Mouse (Mus musculus) thymus, postnatal 14 days (tissue): ENCODE data around the gene Actl6b.
"Not testable (repeated sequence)": the region's sequence is repeated elsewhere in the genome, so short reads cannot be mapped to it uniquely, and the experiment has no call there.

Experiments used
- DNase-seq: peaks from one replicate; pipeline ENCODE4 v3.0.0; 2021

Gene Actl6b

DNA sequence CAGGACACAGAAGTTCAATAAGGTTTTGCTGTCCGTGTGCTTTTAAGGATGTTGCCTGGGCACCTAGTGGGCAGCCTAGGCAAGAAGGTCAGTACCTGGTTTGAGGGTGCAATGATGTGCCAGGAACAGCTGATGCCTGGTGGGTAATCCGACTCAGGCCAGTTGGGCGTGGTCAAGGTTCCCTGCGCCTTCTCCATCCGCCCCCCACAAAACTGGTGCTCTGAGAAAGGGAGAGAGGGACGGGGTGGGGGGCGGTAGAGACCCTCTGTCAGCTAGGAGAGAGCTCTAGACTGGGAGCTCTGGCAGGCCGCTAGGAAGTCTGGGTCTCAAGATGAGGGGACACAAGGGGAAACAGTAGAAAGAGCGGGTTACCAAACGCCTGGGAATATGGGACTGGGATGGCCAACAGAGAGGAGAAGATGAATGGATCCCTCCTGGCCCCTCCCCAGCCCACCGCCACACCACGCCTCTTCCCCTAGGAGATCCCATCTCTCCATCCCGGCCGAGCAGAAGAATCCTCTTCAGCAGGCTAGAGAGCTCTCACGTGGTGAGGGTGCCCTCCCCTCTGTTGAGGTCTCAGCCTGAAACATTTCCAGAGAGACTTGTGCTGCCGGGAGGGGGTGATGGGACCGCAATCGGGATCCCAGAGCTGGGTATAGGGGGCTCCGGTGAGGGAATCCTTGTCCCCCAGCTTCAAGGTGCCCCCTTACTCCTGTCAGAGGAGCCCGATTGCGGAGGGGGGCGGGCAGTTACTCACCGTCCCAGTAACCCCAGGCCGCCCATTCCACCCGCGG, 54.7 kb downstream of the Actl6b start:
- no peak for DNase-seq

DNA sequence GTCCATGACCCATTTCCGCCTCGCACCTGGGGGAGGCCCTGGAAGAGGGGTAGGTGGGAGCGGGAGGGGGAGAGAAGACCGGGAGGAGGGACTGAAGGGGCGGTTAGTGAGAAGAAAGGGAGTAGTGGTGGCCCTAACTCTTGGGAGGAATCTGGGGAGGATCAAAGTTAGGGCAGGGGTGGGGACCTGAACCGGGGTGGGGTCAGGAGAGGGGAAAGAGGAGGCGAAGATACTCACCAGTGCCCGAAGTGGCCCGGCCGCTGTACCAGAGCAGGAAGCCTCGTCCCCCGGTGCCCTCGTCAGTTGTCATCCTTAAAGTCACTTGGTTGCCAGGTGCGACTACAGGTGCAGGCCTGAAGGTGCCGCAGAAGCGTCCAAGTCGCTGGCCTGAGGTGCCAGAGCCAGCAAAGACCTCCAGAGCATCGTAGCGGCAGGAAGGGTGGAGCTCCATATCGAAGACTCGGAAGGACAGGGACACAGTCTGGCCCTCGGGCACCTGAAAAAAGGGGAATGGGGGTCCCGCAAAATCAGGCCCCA, 55.4 kb downstream of the Actl6b start:
- DNase-seq = no peak

DNA sequence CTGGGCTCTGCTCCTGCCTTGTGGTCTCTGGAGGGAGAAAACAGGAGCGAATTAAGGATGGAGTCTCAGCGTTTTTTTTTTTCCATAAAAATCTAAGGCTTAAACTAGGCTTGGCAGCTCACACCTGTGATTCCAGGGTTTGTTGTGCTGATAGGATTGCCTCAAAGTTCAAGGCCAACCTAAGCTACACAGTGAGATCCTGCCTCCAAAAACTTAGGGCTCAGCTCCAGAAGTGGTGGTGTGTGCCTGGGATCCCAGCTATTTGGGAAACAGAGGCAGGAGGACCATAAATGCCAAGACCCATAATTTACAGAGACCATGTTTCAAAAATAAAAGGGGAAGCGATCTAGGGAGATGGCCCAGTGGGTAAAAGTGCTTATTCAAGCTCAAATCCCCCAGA, 56.0 kb downstream of the Actl6b start:
- DNase-seq = no peak

DNA sequence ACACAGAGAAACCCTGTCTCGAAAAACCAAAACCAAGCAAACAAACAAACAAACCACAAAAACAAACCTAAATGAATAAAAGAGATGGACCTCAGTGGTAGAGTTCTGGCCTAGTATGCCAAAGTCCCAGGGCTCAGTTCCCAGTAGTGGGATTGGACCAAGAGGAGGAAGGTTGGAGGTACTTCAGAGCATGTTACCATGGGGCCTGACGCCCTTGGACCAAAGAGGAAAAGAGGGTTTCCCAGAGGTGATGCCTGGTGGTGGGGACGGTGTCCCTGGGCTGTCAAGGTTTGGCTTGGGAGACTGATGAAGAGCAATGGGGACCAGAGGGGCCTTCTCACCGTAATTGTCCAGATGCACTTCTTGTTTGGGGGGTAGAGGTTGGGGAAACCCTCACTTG, 56.7 kb downstream of the Actl6b start:
- no peak for DNase-seq

DNA sequence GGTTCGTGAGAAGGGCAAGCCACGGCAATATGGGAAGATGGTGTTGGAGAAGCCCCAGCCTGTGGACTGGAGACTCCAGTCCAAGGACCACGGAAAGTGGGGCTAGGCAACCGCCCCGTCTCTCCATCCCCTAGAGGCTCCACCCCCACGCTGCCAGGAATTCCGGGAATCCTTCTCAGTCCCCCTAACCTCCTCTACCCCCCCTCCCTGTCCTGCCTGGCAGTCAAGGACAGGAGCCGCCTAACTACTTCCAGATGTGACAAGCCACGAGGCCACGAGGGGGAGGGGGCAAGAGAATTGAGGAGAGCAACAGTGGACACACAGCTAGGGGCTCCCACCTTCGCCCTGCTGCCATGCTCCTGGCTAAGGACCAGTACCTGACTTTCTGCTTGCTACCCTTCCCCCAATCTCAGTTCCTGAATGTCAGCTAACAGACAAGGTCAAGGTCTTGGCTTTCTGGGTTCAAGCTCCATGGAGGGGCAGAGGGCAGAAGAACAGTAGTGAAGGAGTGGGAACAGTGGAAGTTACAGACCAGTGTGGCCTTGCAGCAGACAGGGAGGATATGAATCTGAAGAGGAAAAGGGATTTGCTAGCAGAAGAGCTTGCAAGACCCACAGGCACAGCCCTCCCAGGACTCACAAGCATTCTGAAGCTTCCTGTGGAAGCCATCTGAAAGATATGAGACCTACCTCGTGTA, 57.4 kb downstream of the Actl6b start:
- DNase-seq = no peak

DNA sequence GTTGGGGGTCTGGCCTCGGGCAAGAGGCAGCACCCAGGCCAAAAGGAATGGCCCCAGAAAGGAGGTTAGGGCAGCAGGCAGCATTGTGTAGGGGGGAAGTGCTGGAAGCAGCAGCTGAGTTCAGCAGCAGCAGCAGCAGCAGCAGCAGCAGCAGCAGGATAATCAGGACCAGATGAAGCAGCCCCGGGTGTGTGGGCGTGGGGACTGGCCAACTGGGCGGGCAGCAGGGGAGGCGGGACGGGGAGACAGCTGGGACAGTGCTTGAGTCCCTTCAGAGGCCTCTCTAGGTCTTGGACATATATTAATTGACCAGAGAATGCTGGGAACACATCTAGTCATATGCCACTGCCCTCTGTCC, 57.9 kb downstream of the Actl6b start:
- DNase-seq = no peak

DNA sequence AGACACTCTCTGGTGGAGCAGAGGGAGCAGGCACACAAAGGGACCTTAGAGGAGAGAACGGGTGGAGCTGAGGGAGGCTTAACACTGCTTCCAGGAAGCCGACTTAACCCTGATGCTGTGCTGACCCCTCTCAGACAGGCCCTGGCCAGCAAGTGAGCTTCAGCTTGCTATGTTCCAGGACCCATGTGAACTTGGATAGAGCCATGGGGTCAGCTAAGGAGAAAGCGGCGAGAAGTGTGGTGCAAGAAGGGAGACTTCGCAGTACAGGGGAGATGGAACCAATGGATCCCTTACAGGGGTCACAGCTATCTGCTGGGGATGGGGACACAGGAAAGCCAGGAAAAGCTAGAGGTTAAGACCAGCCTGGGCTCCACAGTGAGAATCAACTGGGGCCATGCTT, 59.8 kb downstream of the Actl6b start:
- no peak for DNase-seq

DNA sequence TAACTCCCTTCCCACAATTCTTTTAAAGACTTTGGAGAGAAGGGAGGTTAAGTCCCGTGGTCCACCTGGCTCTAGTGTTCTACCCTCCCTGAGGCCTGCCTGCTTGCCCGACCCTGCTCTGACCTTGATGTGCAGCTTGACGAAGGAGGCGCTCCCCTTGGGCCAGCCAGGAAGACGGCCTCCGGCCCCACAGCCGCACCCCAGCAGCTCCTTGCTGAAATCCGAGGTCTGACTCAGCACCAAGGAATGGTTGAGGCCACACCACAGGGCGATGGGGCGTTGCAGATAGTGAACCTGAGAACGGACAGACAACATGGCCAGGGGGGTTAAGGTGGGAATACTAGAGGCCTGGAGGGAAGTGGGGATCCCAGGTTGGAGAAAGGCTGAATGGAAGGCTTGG, 60.2 kb downstream of the Actl6b start, which contains the start of gene Pcolce:
Pcolce (minus strand) TSS at position 235 of the 400 bp plus-strand sequence.
- DNase-seq = no peak

DNA sequence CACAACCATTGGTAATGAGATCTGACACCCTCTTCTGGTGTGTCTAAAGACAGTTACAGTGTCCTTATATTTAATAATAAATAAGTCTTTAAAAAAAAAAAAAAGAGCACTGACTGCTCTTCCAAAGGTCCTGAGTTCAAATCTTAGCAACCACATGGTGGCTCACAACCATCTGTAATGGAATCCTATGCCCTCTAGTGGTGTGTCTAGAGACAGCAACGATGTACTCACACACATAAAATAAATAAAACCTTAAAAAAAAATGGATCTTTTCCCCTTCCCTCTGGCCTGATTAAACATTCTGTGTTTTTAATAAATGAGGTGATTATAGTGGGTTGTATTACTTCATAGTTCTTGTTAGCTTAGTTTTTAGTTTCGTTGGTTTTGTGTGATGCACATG, 61.6 kb downstream of the Actl6b start:
- not testable (repeated sequence) for DNase-seq

DNA sequence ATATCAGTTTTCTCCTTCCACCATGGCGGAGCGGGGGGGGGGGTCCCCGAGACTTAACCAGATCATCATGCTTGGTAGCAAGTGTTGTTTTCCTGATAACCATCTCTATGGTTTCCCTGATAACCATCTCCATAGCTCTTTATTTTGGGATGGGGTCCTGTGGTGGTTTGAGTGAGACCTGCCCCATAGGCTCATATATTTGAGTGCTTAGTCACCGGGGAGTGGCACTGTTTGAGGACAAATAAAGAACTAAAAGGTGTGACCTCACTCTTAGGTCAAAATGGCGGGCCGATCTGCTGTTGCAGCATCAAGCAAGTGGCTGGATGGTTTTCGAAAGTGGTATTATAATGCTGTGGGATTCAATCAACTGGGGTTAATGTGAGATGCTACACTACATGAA, 62.0 kb downstream of the Actl6b start:
- DNase-seq = no peak
